In the genomic region with DNA sequence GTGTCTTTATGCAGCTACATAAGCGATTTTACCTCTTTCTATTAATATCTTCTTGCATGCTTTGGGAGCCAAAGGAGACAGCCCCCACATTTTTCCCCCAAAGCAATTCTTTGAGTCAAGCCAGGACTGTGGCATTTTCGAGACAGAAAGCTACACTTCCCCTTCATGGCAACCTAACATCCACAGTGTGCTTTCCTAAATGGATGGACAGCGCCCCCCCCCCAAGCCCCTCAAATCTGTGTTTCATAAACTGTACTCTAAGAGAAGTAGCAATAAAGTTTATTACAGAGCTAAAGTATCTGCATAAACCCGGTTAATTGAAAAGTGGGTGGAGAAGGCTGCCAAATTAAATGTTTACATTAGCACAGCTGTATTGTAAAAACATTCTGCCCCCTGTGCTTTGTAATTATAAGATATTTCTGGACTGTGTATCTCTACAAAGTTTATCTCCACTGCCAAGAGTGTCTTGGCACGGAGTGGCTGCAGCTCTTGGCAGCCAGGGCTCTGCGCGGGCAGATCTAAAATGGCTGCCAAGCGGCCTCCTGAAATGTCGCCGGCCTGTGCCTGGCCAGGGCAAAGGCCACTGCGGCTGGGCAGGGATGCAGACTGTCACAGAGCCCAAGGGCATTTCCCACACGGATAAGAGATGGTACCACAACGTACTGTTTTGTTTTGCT, we compare ENCODE assay signal across 8 mouse cellular contexts.
DNase-seq lines count a peak whose midpoint lies in the region; ATAC-seq lines count a peak whose summit lies in the region.

No protein-coding gene starts in this region.

- no peaks in the 10 kb centered on the region for H3K9me3 ChIP-seq in embryonic facial prominence, embryonic 10.5 days
- H3K9me3 ChIP-seq in heart, embryonic 13.5 days = no peaks in the 10 kb centered on the region

- 77% methylated on average over 13 of the region's 13 CpGs for WGBS in embryonic facial prominence, embryonic 10.5 days
- 20% methylated on average over 13 of the region's 13 CpGs for WGBS in heart, embryonic 13.5 days

- peak overlapping the region; percentile 60 for H3K4me2 ChIP-seq in heart, embryonic 13.5 days

- peak overlapping the region; percentile 54 for H3K27ac ChIP-seq in embryonic facial prominence, embryonic 10.5 days (replicated peaks)
- H3K27ac ChIP-seq in heart, embryonic 13.5 days (replicated peaks) = peak overlapping the region; percentile 94

- peaks cover 59% of the 10 kb centered on the region for H3K4me1 ChIP-seq in embryonic facial prominence, embryonic 10.5 days
- peaks cover 97% of the 10 kb centered on the region for H3K4me1 ChIP-seq in heart, embryonic 13.5 days

- ATAC-seq in heart, embryonic 13.5 days (ENCODE audit: extremely low read depth, insufficient number of reproducible peaks, low FRiP score, low TSS enrichment) = peak; percentile 67; the same call in 1 of the 2 replicates

- H3K27me3 ChIP-seq in embryonic facial prominence, embryonic 10.5 days (replicated peaks; ENCODE audit: low read depth, poor library complexity, severe bottlenecking) = no peaks in the 10 kb centered on the region
- no peaks in the 10 kb centered on the region for H3K27me3 ChIP-seq in heart, embryonic 13.5 days (replicated peaks)

- no peaks in the 10 kb centered on the region for H3K36me3 ChIP-seq in embryonic facial prominence, embryonic 10.5 days (replicated peaks)
- peaks cover 3% of the 10 kb centered on the region; the same call in 1 of the 2 replicates for H3K36me3 ChIP-seq in heart, embryonic 13.5 days

- H3K4me3 ChIP-seq in embryonic facial prominence, embryonic 10.5 days = no peak overlapping the region
- peak overlapping the region; percentile 17; the same call in 1 of the 2 replicates for H3K4me3 ChIP-seq in heart, embryonic 13.5 days

- peak overlapping the region; percentile 65 for H3K9ac ChIP-seq in heart, embryonic 13.5 days

- peak; percentile 63 for DNase-seq in ovary, adult 18-20 months (ENCODE audit: low spot score)
- no peak for DNase-seq in ovary, postnatal 10 days (ENCODE audit: low spot score)
- DNase-seq in embryonic facial prominence, embryonic 10.5 days (ENCODE audit: low spot score) = no peak
- peak; percentile 68 to 80 for DNase-seq in kidney, postnatal 36 days
- peak; percentile 81 for DNase-seq in lung, postnatal 10 days
- no peak for DNase-seq in thymus, postnatal 4 days
- no peak for DNase-seq in thymus, postnatal 14 days

Comparison
In these comparisons a context has a peak if more than half of its experiments do, and no peak if none do; other contexts are left out.
1. DNase-seq: peak in ovary, adult 18-20 months (single experiment), kidney, postnatal 36 days (2 of 2) and lung, postnatal 10 days (single experiment); none in ovary, postnatal 10 days (single experiment), embryonic facial prominence, embryonic 10.5 days (single experiment), thymus, postnatal 4 days (single experiment) and thymus, postnatal 14 days (single experiment).